Mouse (Mus musculus) kidney, embryonic 14.5 days (tissue): ENCODE measurements around the gene Cd1d1. TPM values are rescaled to one million over a fixed set of nuclear protein-coding genes. Genes with fewer than 3 reads are reported as not detected.
"Not testable (repeated sequence)": the region's sequence is repeated elsewhere in the genome, so short reads cannot be mapped to it uniquely, and the experiment has no call there.

ENCODE experiments used
- ATAC-seq: fragments of 200-750 bp; cut with Nextera tagmentation; 2 replicates; pipeline ENCODE4 v1.8.0; 2017; ENCODE audit warnings: moderate number of reproducible peaks, mild to moderate bottlenecking, moderate TSS enrichment, moderate library complexity; ENCODE audit not compliant: low FRiP score, low TSS enrichment
- H3K27ac ChIP-seq: fragments of 300-500 bp; sonication (generic); 2 replicates; pipeline ENCODE4 v1.5.1; 2014; ENCODE audit warnings: low read depth, mild to moderate bottlenecking, low read length, moderate library complexity, mixed read lengths
- H3K27me3 ChIP-seq: fragments of 300-500 bp; sonication (generic); 2 replicates; pipeline ENCODE4 v1.6.1; 2014; ENCODE audit warnings: mild to moderate bottlenecking, low read length; ENCODE audit not compliant: control insufficient read depth, insufficient read depth
- H3K36me3 ChIP-seq: fragments of 300-500 bp; sonication (generic); 2 replicates; pipeline ENCODE4 v1.6.1; 2014; ENCODE audit warnings: low read length, mixed read lengths; ENCODE audit not compliant: control insufficient read depth, insufficient read depth
- H3K4me1 ChIP-seq: fragments of 300-500 bp; sonication (generic); 2 replicates; pipeline ENCODE4 v1.6.1; 2014; ENCODE audit warnings: low read length, mixed read lengths; ENCODE audit not compliant: control insufficient read depth, insufficient read depth
- H3K4me2 ChIP-seq: fragments of 300-500 bp; sonication (generic); replicated peaks from 2 replicates; pipeline ENCODE4 v1.6.1; 2014; ENCODE audit warnings: low read depth, mild to moderate bottlenecking, low read length
- H3K4me3 ChIP-seq: fragments of 300-500 bp; sonication (generic); 2 replicates; pipeline ENCODE4 v1.5.1; 2014; ENCODE audit warnings: mild to moderate bottlenecking, low read length
- H3K9ac ChIP-seq: fragments of 300-500 bp; sonication (generic); 2 replicates; pipeline ENCODE4 v1.6.1; 2014; ENCODE audit warnings: low read depth, mild to moderate bottlenecking, low read length, moderate library complexity
- H3K9me3 ChIP-seq: fragments of 300-500 bp; sonication (generic); 2 replicates; pipeline ENCODE4 v1.6.1; 2016; ENCODE audit warnings: low read length; ENCODE audit not compliant: control insufficient read depth
- WGBS: fragments of 180-500 bp; shearing (Covaris S2); extraction: QIAGEN DNeasy Blood & Tissue Kit; methylation state at CpG from one replicate; pipeline ENCODE4 v1.1.7; 2014; 5-methylcytosine and 5-hydroxymethylcytosine counted together
- polyA plus RNA-seq: library from polyadenylated mRNA; unstranded; fragments of >200 nt; fragmentation: Nextera tagmentation; extraction: Ambion mirVana; gene quantifications from 2 replicates; pipeline ENCODE4 v1.2.1, GENCODE M21; 2014

The Cd1d1 gene
- polyA plus RNA-seq, 1 experiment from 2014 or later: 20.3 TPM

DNA sequence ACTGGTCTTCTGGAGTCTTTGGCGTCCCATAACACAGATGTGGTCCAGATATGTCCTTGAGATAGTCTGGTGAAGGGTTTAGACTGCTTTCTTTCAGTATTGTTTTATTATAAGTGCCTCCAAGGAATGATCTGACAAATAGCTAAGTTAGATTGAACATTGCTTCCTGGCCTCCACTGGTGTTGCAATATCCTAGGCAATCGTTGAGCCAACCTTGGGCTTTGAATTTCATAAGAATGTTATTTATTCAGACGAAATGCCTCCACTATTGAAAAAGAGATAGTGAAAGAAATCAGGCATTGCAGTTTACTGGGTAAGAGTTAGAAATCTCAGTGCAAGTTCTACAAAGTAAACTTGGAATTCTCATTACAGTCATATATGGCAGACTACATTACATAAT, 13.2 kb upstream of the Cd1d1 start:
- WGBS: 88% methylated on average over 3 of the region's 3 CpGs
- not testable (repeated sequence) for ATAC-seq, H3K27me3 ChIP-seq, H3K36me3 ChIP-seq, H3K4me1 ChIP-seq, H3K4me3 ChIP-seq, H3K4me2 ChIP-seq, H3K9ac ChIP-seq, H3K27ac ChIP-seq, H3K9me3 ChIP-seq

DNA sequence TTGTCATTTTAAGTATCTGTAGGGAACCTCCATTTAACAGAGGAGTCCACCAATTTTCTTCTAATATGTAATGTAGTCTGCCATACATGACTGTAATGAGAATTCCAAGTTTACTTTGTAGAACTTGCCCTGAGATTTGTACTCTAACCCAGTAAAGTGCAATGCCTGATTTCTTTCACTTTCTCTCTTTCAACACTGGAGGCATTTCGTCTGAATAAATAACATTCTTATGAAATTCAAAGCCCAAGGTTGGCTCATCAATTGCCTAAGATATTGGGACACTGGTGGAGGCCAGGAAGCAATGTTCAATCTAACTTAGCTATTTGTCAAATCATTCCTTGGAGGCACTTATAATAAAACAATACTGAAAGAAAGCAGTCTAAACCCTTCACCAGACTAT, 9.0 kb upstream of the Cd1d1 start:
- H3K27me3 ChIP-seq, H3K36me3 ChIP-seq, H3K9ac ChIP-seq, ATAC-seq, H3K4me3 ChIP-seq, H3K9me3 ChIP-seq, H3K27ac ChIP-seq, H3K4me1 ChIP-seq, H3K4me2 ChIP-seq: not testable (repeated sequence)
- 72% methylated on average over 1 of the region's 1 CpGs for WGBS

DNA sequence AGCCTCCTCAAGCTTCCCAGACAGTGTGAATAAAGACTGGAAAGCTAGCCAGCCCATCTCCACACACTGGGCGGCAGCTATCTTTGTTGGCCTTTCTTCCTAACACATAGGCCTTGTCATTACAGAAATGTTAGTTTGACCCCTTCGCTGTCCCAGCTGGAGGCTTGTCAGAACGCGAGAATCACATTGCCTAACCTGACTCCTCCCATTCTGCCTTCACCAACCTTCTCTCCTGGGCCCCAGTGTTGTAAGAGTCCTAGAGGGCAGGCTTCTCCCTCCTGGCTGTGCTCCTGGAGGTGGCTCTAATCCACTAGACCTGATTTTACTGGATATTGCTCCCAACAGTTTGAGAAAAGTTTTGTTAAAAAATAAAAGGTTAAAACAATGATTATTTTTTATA, 1.4 kb upstream of the Cd1d1 start:
- no peak overlapping the region for H3K4me2 ChIP-seq
- H3K36me3 ChIP-seq: no peaks in the 10 kb centered on the region
- H3K4me3 ChIP-seq: no peak overlapping the region
- no peaks in the 10 kb centered on the region for H3K9me3 ChIP-seq
- no peak for ATAC-seq
- no peaks in the 10 kb centered on the region for H3K4me1 ChIP-seq
- H3K27me3 ChIP-seq: no peaks in the 10 kb centered on the region
- H3K9ac ChIP-seq: no peak overlapping the region
- WGBS: 29% methylated on average over 4 of the region's 4 CpGs
- H3K27ac ChIP-seq: no peak overlapping the region

DNA sequence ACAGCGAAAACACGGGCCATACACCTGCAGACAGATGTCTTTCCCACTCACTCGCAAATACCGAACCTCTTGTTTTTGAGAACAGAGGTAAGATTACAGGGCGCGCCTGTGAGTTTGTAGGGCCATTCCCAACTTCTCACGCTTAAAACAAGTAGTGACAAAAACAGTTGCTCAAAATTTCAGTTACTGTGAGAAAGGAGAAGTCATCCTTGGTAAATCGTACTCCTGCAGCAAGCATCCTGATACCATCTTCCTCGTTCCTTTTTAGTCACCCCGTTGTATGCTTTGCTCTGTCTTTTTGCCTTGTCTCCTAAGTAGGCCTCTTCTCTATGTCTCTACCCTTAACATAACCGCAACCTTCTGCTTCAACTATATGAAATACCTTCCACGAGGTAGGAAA, 810 bp upstream of the Cd1d1 start:
- H3K4me3 ChIP-seq: no peak overlapping the region
- no peak for ATAC-seq
- H3K9ac ChIP-seq: no peak overlapping the region
- H3K36me3 ChIP-seq: no peaks in the 10 kb centered on the region
- no peak overlapping the region for H3K27ac ChIP-seq
- no peaks in the 10 kb centered on the region for H3K4me1 ChIP-seq
- H3K4me2 ChIP-seq: no peak overlapping the region; the same call in 1 of the 2 replicates
- no peaks in the 10 kb centered on the region for H3K9me3 ChIP-seq
- 93% methylated on average over 12 of the region's 12 CpGs for WGBS
- no peaks in the 10 kb centered on the region for H3K27me3 ChIP-seq

DNA sequence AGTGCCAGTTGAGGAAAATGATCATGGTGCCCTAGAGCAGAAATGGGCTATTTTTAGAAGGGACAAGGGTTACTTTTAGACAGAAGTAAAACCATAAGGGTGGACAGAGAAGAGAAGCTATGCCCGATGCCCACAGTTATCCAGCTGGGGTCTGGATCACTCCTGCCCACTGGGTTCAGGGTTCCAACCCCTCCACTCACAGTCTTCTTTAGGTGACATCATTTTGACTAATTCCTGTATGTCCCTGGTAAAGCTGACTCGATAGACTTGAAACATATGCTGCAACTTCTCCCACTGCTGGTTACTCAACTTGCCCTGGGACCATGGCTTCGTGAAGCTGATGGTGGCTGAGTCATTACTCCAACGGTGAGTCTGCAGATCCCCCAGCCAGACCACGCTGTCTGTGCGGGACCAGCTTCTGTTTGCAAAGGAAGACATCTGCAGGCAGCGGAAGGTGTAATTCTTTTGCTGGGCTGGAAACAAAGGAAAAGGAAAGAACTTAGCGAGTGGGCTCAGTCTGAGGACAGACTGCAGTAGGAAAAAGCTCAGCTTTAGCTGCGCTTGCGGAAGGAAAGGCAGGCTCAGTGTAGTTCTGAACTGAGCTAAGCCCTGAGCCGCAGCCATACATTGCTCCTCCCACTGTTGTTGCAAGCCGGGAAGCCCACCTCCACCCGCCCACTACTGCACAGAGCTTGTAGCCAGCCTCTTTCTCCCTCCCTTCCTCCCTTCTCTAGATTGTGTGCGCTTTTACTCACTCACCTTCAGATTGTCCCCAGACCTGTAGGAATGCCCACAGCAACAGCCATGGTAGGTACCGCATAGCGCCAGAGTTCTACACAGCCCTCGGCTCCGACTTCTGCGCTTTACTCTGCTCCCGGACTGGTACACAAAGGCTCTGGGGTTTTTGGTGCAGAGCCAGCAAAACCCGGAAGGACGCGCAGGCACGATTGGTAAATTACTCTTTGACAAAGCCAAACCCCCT, 517 bp downstream of the Cd1d1 start:
- not testable (repeated sequence) for H3K36me3 ChIP-seq, H3K4me1 ChIP-seq, H3K27me3 ChIP-seq, H3K9me3 ChIP-seq
- peak; percentile 98 for ATAC-seq
- peak overlapping the region; percentile 83 for H3K27ac ChIP-seq
- peak overlapping the region; percentile 68 for H3K9ac ChIP-seq
- peak overlapping the region; percentile 56 for H3K4me3 ChIP-seq
- 4% methylated on average over 23 of the region's 24 CpGs for WGBS
- peak overlapping the region; percentile 57 for H3K4me2 ChIP-seq

DNA sequence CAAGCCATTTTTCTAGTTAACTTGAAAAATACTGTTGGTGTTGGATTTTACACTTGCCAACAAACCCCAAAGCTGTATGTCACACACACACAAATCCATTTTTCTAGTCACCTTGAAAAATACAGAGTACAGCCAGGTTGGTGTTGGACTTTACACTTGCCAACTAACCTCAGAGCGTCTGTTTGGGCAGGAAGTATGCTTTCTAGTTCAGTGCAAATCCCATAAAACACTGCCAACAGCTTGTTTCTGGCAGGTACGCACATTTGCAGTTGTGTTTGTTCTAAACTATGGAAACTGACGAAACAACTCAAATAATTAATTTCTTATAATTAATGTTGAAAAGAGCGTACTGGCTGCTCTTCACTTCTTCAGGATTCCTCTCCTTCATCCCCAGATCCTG, 3.1 kb downstream of the Cd1d1 start:
- H3K27ac ChIP-seq: no peak overlapping the region
- no peak for ATAC-seq
- no peak overlapping the region for H3K9ac ChIP-seq
- no peaks in the 10 kb centered on the region for H3K4me1 ChIP-seq
- no peaks in the 10 kb centered on the region for H3K9me3 ChIP-seq
- no peak overlapping the region for H3K4me3 ChIP-seq
- WGBS: 83% methylated on average over 4 of the region's 4 CpGs
- no peaks in the 10 kb centered on the region for H3K36me3 ChIP-seq
- H3K4me2 ChIP-seq: no peak overlapping the region
- H3K27me3 ChIP-seq: no peaks in the 10 kb centered on the region

DNA sequence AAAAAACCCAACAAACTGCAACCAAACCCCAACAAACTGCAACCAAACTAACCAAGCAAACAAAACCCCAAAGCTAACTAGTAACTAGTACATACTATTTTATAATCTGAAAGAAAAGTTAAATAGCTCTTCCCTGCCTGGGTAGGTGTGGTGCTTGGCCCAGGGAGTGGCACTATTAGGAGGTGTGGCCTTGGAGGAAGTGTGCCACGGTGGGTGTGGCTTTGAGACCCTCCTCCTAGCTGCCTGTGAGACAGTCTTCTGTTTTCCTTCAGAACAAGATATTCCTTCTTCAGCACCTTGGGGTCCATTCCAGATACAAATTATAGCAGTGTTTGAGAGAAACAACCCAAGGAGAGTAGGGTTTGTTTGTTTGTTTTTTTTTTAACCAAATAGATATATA, 3.9 kb downstream of the Cd1d1 start:
- no peak overlapping the region for H3K4me2 ChIP-seq
- 47% methylated on average over 1 of the region's 1 CpGs for WGBS
- H3K9me3 ChIP-seq: no peaks in the 10 kb centered on the region
- H3K36me3 ChIP-seq: no peaks in the 10 kb centered on the region
- no peak for ATAC-seq
- H3K27me3 ChIP-seq: no peaks in the 10 kb centered on the region
- H3K27ac ChIP-seq: no peak overlapping the region
- no peak overlapping the region for H3K4me3 ChIP-seq
- no peaks in the 10 kb centered on the region for H3K4me1 ChIP-seq
- H3K9ac ChIP-seq: no peak overlapping the region

DNA sequence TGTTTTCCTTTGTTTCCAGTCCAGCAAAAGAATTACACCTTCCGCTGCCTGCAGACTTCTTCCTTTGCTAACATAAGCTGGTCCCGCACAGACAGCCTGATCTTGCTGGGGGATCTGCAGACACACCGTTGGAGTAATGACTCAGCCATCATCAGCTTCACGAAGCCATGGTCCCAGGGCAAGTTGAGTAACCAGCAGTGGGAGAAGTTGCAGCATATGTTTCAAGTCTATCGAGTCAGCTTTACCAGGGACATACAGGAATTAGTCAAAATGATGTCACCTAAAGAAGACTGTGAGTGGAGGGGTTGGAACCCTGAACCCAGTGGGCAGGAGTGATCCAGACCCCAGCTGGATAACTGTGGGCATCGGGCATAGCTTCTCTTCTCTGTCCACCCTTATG, 12.3 kb downstream of the Cd1d1 start:
- H3K9ac ChIP-seq: peak overlapping the region; percentile 42; the same call in 1 of the 2 replicates
- not testable (repeated sequence) for H3K4me1 ChIP-seq, H3K36me3 ChIP-seq, H3K27ac ChIP-seq, H3K9me3 ChIP-seq, H3K27me3 ChIP-seq
- peak overlapping the region; percentile 33 for H3K4me3 ChIP-seq
- peak; percentile 32; the same call in 1 of the 2 replicates for ATAC-seq
- WGBS: 47% methylated on average over 5 of the region's 6 CpGs
- peak overlapping the region; percentile 53 for H3K4me2 ChIP-seq

DNA sequence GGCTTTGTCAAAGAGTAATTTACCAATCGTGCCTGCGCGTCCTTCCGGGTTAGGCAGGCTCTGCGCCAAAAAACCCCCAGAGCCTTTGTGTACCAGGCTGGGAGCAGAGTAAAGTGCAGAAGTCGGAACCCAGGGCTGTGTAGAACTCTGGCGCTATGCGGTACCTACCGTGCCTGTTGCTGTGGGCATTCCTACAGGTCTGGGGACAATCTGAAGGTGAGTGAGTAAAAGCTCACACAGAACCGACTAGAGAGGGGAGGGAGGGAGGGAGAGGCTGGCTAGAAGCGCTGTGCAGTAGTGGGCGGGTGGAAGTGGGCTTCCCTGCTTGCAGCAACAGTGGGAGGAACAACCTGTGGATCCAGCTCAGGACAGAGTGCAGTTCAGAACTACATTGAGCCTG, 12.8 kb downstream of the Cd1d1 start:
- no peaks in the 10 kb centered on the region for H3K36me3 ChIP-seq
- 28% methylated on average over 12 of the region's 12 CpGs for WGBS
- H3K27ac ChIP-seq: no peak overlapping the region
- H3K4me2 ChIP-seq: peak overlapping the region; percentile 53
- ATAC-seq: peak; percentile 69
- H3K9me3 ChIP-seq: no peaks in the 10 kb centered on the region
- no peaks in the 10 kb centered on the region for H3K4me1 ChIP-seq
- peak overlapping the region; percentile 42 for H3K9ac ChIP-seq
- H3K27me3 ChIP-seq: no peaks in the 10 kb centered on the region
- H3K4me3 ChIP-seq: peak overlapping the region; percentile 33
